In genomic region chr3:146675101-146675500, GRCm38 (mm10) we compare ENCODE assay signal across 15 mouse cellular contexts. TPM values are rescaled to one million over a fixed set of nuclear protein-coding genes. Genes with fewer than 3 reads are reported as not detected.
DNase-seq lines count a peak whose midpoint lies in the region.
"Had no signal": no experiment of that assay in that cellular context is flagged by ENCODE, and none has a peak within 500 bp of the region (broad histone marks: within the 10 kb centered on the region; RNA-seq: fewer than 3 reads in every experiment).

No protein-coding gene starts in this region.

- DNase-seq in 3T3-L1 (ENCODE audit: low read depth, low spot score) (peak; percentile 74), NIH3T3 (ENCODE audit: low read depth) (peak; percentile 88)
- DNase-seq in fibroblast of lung, adult 2 months (ENCODE audit: low read depth): peak; percentile 81
- DNase-seq in adrenal gland, adult 18-20 months (ENCODE audit: low spot score in 2 of 2): no peak
- DNase-seq in frontal cortex, postnatal 36 days (ENCODE audit: low spot score in 2 of 2): no peak
- DNase-seq: adrenal gland, adult 8-10 months; adrenal gland, postnatal 14 days; adrenal gland, postnatal 36 days; B cell, adult 2 months; cerebellum, adult 11-12 months; cerebellum, adult 2 months; cerebellum, adult 9-10 months; cerebellum, postnatal 10 days; cerebellum, postnatal 25 days had no signal

RNA-seq across cellular contexts. Expression of gene Samd13, which starts 10.3 kb away (rescaled TPM):
- total RNA-seq in adrenal gland, adult 18-20 months (2021): under 1 TPM in 1 of 2 experiments, not detected in 1; 0.58 TPM
- total RNA-seq: CH12.LX had no signal

RNA-seq across cellular contexts. Expression of gene 4930503B20Rik, which starts 24.0 kb away (rescaled TPM):
- total RNA-seq in adrenal gland, adult 18-20 months (2021): not detected
- total RNA-seq: adrenal gland, adult 8-10 months; adrenal gland, postnatal 14 days; adrenal gland, postnatal 36 days; CH12.LX had no signal

RNA-seq across cellular contexts. Expression of gene Dnase2b, which starts 59.7 kb away (rescaled TPM):
- not detected for total RNA-seq in adrenal gland, adult 18-20 months (2021)
- total RNA-seq: adrenal gland, adult 8-10 months; adrenal gland, postnatal 36 days; CH12.LX had no signal

Comparison
In these comparisons a context has a peak if more than half of its experiments do, and no peak if none do; other contexts are left out.
1. DNase-seq: peak in 3T3-L1 (single experiment), NIH3T3 (single experiment) and fibroblast of lung, adult 2 months (single experiment); none in adrenal gland, adult 18-20 months (0 of 2) and frontal cortex, postnatal 36 days (0 of 2).